Mouse (Mus musculus) right cerebral cortex, adult 2 months (tissue): Measurements from ENCODE around the gene Adat3.

ENCODE experiments used
- DNase-seq, 2 experiments: peaks; one replicate each; pipeline ENCODE4 v3.0.0; 2021 to 2022; ENCODE audit warnings: low spot score in 2 of 2

The Adat3 gene

GRCm38 (mm10) chr10:80602698-80603325, at the start of gene Adat3, which contains the start of gene Scamp4:
TSS of gene Adat3 (plus strand) at chr10:80602880.
TSS of gene Scamp4 (plus strand) at chr10:80602872.
- DNase-seq, result peak; percentile 96 to 98

- DNase-seq, result no peak
Observed at GRCm38 (mm10) chr10:80553575-80553974, 49.1 kb upstream of the Adat3 start.

- DNase-seq, result no peak
Observed at GRCm38 (mm10) chr10:80553997-80554396, 48.7 kb upstream of the Adat3 start.

- peak; percentile 64 to 82 for DNase-seq
Observed at GRCm38 (mm10) chr10:80557346-80557965, 45.2 kb upstream of the Adat3 start.

- DNase-seq, result no peak
Observed at GRCm38 (mm10) chr10:80559431-80559830, 43.2 kb upstream of the Adat3 start.

- DNase-seq, result no peak
Observed at GRCm38 (mm10) chr10:80560621-80561020, 42.1 kb upstream of the Adat3 start.

- peak; percentile 96 to 98 for DNase-seq
Observed at GRCm38 (mm10) chr10:80561116-80561944, 41.4 kb upstream of the Adat3 start, which contains the start of gene Rexo1. TSS of gene Rexo1 (minus strand) at chr10:80561560.

GRCm38 (mm10) chr10:80566375-80567092, 36.1 kb upstream of the Adat3 start:
- DNase-seq, result peak; percentile 94 to 95

GRCm38 (mm10) chr10:80568876-80569275, 33.8 kb upstream of the Adat3 start:
- no peak for DNase-seq

GRCm38 (mm10) chr10:80569664-80570066, 33.0 kb upstream of the Adat3 start:
- no peak for DNase-seq

- DNase-seq, result no peak
Observed at GRCm38 (mm10) chr10:80570419-80570818, 32.3 kb upstream of the Adat3 start.

- DNase-seq, result no peak
Observed at GRCm38 (mm10) chr10:80570871-80571836, 31.5 kb upstream of the Adat3 start.

- no peak for DNase-seq
Observed at GRCm38 (mm10) chr10:80572477-80572876, 30.2 kb upstream of the Adat3 start.

- peak; percentile 67 to 70 for DNase-seq
Observed at GRCm38 (mm10) chr10:80573944-80574343, 28.7 kb upstream of the Adat3 start.

- DNase-seq, result no peak
Observed at GRCm38 (mm10) chr10:80574896-80575295, 27.8 kb upstream of the Adat3 start.

- DNase-seq, result no peak
Observed at GRCm38 (mm10) chr10:80575925-80576324, 26.8 kb upstream of the Adat3 start.

- DNase-seq, result peak in 1 of 2 experiments; percentile 40
Observed at GRCm38 (mm10) chr10:80576351-80577194, 26.1 kb upstream of the Adat3 start.

- DNase-seq, result peak; percentile 93 to 94
Observed at GRCm38 (mm10) chr10:80577195-80578130, 25.2 kb upstream of the Adat3 start, which contains the start of gene Klf16. TSS of gene Klf16 (minus strand) at chr10:80577321.
